ENCODE assay signal across 19 mouse cellular contexts in the genomic region with DNA sequence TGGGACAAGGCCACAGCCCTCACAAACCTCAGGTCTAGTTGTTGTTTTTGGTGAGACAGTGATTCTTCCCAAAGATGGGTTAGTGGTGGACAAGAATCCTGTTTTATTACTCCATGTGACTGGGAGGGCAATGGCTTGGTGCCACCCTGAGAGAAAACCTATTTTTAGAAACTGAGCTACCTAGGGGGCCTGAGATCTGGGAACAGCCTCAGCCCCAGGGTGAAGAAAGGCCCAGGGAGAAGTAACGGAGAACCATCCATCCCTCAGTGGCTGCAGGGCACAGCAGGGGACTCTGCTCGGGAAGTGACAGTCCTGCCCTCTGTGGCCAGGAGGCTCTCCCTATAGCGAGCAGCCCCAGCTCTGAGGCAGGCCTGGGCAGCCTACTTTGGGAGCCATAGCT. TPM values are rescaled to one million over a fixed set of nuclear protein-coding genes. Genes with fewer than 3 reads are reported as not detected.
DNase-seq lines count a peak whose midpoint lies in the region; ATAC-seq and TF ChIP-seq lines count a peak whose summit lies in the region.
"Had no signal": no experiment of that assay in that cellular context is flagged by ENCODE, and none has a peak within 500 bp of the region (broad histone marks: within the 10 kb centered on the region; RNA-seq: fewer than 3 reads in every experiment).

No protein-coding gene starts in this region.

- no peak for TF ChIP-seq POLR2A in kidney, adult 2 months (IDR thresholded peaks at IDR 0.05; ENCODE audit: low read depth, low read length)

- ATAC-seq in midbrain, embryonic 11.5 days (ENCODE audit: low FRiP score), result no peak
- no peak for ATAC-seq in midbrain, embryonic 16.5 days
- ATAC-seq: forebrain, postnatal 0 days had no signal

- no peak overlapping the region for H3K4me2 ChIP-seq in midbrain, embryonic 11.5 days
- H3K4me2 ChIP-seq in midbrain, embryonic 16.5 days (ENCODE audit: low read length), result no peak overlapping the region
- H3K4me2 ChIP-seq: hindbrain, embryonic 12.5 days; liver, embryonic 11.5 days; neural tube, embryonic 12.5 days had no signal

- H3K9ac ChIP-seq in midbrain, embryonic 11.5 days (ENCODE audit: low read length), result no peak overlapping the region
- no peak overlapping the region; the same call in 1 of the 2 replicates for H3K9ac ChIP-seq in midbrain, embryonic 16.5 days (ENCODE audit: low read depth, low read length)
- H3K9ac ChIP-seq: forebrain, postnatal 0 days; hindbrain, embryonic 12.5 days; neural tube, embryonic 12.5 days had no signal

- H3K36me3 ChIP-seq in kidney, adult 2 months (ENCODE audit: control insufficient read depth, insufficient read depth, low read length), result no peaks in the 10 kb centered on the region
- no peaks in the 10 kb centered on the region for H3K36me3 ChIP-seq in midbrain, embryonic 11.5 days (ENCODE audit: control insufficient read depth, insufficient read depth, low read length)
- H3K36me3 ChIP-seq in midbrain, embryonic 16.5 days (ENCODE audit: control insufficient read depth, insufficient read depth, low read length), result no peaks in the 10 kb centered on the region
- H3K36me3 ChIP-seq in limb, embryonic 10.5 days, result no peaks in the 10 kb centered on the region
- H3K36me3 ChIP-seq: hindbrain, embryonic 12.5 days; neural tube, embryonic 12.5 days had no signal

- no peaks in the 10 kb centered on the region for H3K27me3 ChIP-seq in kidney, adult 2 months (replicated peaks; ENCODE audit: control insufficient read depth, insufficient read depth, low read length)
- no peaks in the 10 kb centered on the region for H3K27me3 ChIP-seq in midbrain, embryonic 11.5 days (ENCODE audit: control insufficient read depth, insufficient read depth, low read length)
- H3K27me3 ChIP-seq in midbrain, embryonic 16.5 days (ENCODE audit: control insufficient read depth, insufficient read depth, low read depth, low read length), result no peaks in the 10 kb centered on the region
- H3K27me3 ChIP-seq in limb, embryonic 10.5 days (ENCODE audit: low read depth, poor library complexity, severe bottlenecking), result no peaks in the 10 kb centered on the region
- H3K27me3 ChIP-seq: hindbrain, embryonic 12.5 days; neural tube, embryonic 12.5 days had no signal

- no peak for TF ChIP-seq CTCF in kidney, adult 2 months (conservative IDR thresholded peaks at IDR 0.05; ENCODE audit: insufficient read depth, insufficient read length, low read depth, low read length)
- TF ChIP-seq CTCF in left cerebral cortex, adult 2 months (IDR thresholded peaks at IDR 0.05), result no peak

- no peak overlapping the region for H3K27ac ChIP-seq in kidney, adult 2 months (ENCODE audit: insufficient read depth, low read depth, low read length)
- no peak overlapping the region for H3K27ac ChIP-seq in midbrain, embryonic 11.5 days (ENCODE audit: low read depth, low read length)
- H3K27ac ChIP-seq in midbrain, embryonic 16.5 days (ENCODE audit: low read length), result no peak overlapping the region
- 0 out of 2 replicates have a peak overlapping the region, but pooled peaks have one; percentile 30 for H3K27ac ChIP-seq in limb, embryonic 10.5 days
- H3K27ac ChIP-seq in left cerebral cortex, adult 2 months, result no peak overlapping the region
- H3K27ac ChIP-seq: hindbrain, embryonic 12.5 days; neural tube, embryonic 12.5 days had no signal

- peak; percentile 15 for DNase-seq in gastrocnemius, adult 18-20 months (ENCODE audit: low spot score)
- no peak for DNase-seq in gastrocnemius, adult 8-10 months (ENCODE audit: low spot score in 2 of 2)
- peak; percentile 19 for DNase-seq in kidney, adult 2 months
- no peak for DNase-seq in kidney, adult 18-20 months
- DNase-seq in midbrain, embryonic 11.5 days (ENCODE audit: low spot score, missing footprints), result peak; percentile 65
- no peak for DNase-seq in limb, embryonic 10.5 days (ENCODE audit: low spot score)
- DNase-seq in left cerebral cortex, adult 2 months (ENCODE audit: extremely low spot score in 1 of 2, low spot score in 2 of 2), result no peak
- DNase-seq: cerebellum, postnatal 14 days; forebrain, postnatal 0 days; gastrocnemius, postnatal 25 days; lung, postnatal 14 days; right cerebral cortex, postnatal 25 days had no signal

- peaks cover 4% of the 10 kb centered on the region; the same call in 1 of the 2 replicates for H3K4me1 ChIP-seq in kidney, adult 2 months (ENCODE audit: control insufficient read depth, insufficient read depth, low read length)
- H3K4me1 ChIP-seq in midbrain, embryonic 11.5 days (ENCODE audit: control insufficient read depth, insufficient read depth, low read length), result peaks cover 11% of the 10 kb centered on the region
- H3K4me1 ChIP-seq in midbrain, embryonic 16.5 days (ENCODE audit: control insufficient read depth, insufficient read depth, low read length), result no peaks in the 10 kb centered on the region
- peaks cover 7% of the 10 kb centered on the region for H3K4me1 ChIP-seq in limb, embryonic 10.5 days

- intact Hi-C loops in left cerebral cortex, adult 2 months (cut with DNase I), result loop anchor here (5.0 kb wide), 1 partner anchor 235 kb away; no protein-coding TSS in a partner anchor

- WGBS in kidney, adult 2 months, result 38% methylated on average over 3 of the region's 3 CpGs
- WGBS in midbrain, embryonic 11.5 days, result 20% methylated on average over 3 of the region's 3 CpGs
- 16% methylated on average over 3 of the region's 3 CpGs for WGBS in midbrain, embryonic 16.5 days
- WGBS in limb, embryonic 10.5 days, result 21% methylated on average over 3 of the region's 3 CpGs

- H3K9me3 ChIP-seq in midbrain, embryonic 11.5 days (ENCODE audit: control insufficient read depth, low read length), result no peaks in the 10 kb centered on the region
- no peaks in the 10 kb centered on the region for H3K9me3 ChIP-seq in midbrain, embryonic 16.5 days (replicated peaks; ENCODE audit: control insufficient read depth, low read length, poor library complexity, severe bottlenecking)
- no peaks in the 10 kb centered on the region for H3K9me3 ChIP-seq in limb, embryonic 10.5 days (replicated peaks)
- H3K9me3 ChIP-seq: hindbrain, embryonic 12.5 days had no signal

- H3K4me3 ChIP-seq in kidney, adult 2 months (ENCODE audit: insufficient read depth, low read depth, low read length), result no peak overlapping the region
- no peak overlapping the region for H3K4me3 ChIP-seq in midbrain, embryonic 11.5 days (ENCODE audit: low read depth, low read length)
- H3K4me3 ChIP-seq in midbrain, embryonic 16.5 days (ENCODE audit: low read depth, low read length), result no peak overlapping the region
- H3K4me3 ChIP-seq in limb, embryonic 10.5 days, result no peak overlapping the region
- no peak overlapping the region for H3K4me3 ChIP-seq in left cerebral cortex, adult 2 months
- H3K4me3 ChIP-seq: erythroblast, embryonic 14.5 days; hindbrain, embryonic 12.5 days; neural tube, embryonic 12.5 days had no signal

RNA-seq across cellular contexts. Expression of gene 1700016D06Rik, which starts 6.8 kb away (rescaled TPM):
- not detected for total RNA-seq in gastrocnemius, adult 18-20 months (2021)
- not detected for total RNA-seq in gastrocnemius, adult 8-10 months (2022)
- not detected in 2 replicates for polyA plus RNA-seq in kidney, adult 2 months (2012; rRNA removed)
- not detected in 2 replicates for polyA plus RNA-seq in midbrain, embryonic 11.5 days (2014; fragmentation: Nextera tagmentation; extraction: Ambion mirVana)
- polyA plus RNA-seq in midbrain, embryonic 16.5 days (2015; fragmentation: Nextera tagmentation; extraction: Ambion mirVana), result not detected in 2 replicates
- 0.21 TPM in 1 of 2 replicates, not detected in the other for polyA plus RNA-seq in limb, embryonic 10.5 days (2016; fragmentation: Nextera tagmentation; extraction: Ambion mirVana)
- total RNA-seq in left cerebral cortex, adult 2 months (2021), result not detected
- total RNA-seq: forebrain, postnatal 0 days; gastrocnemius, postnatal 25 days; left cerebral cortex, postnatal 14 days had no signal
- polyA plus RNA-seq: erythroblast, embryonic 14.5 days; hindbrain, embryonic 12.5 days; kidney, embryonic 16.5 days; liver, embryonic 11.5 days; neural tube, embryonic 12.5 days had no signal

RNA-seq across cellular contexts. Expression of gene Arhgef7, which starts 19.8 kb away (rescaled TPM):
- 10 to 100 TPM; 31.3 to 32.0 TPM for total RNA-seq in gastrocnemius, adult 18-20 months (2021)
- 10 to 100 TPM; 26.8 to 33.1 (median 29.5) TPM for total RNA-seq in gastrocnemius, adult 8-10 months (2022)
- 49.3 and 49.6 TPM in 2 replicates for polyA plus RNA-seq in kidney, adult 2 months (2012; rRNA removed)
- 51.4 and 56.8 TPM in 2 replicates for polyA plus RNA-seq in midbrain, embryonic 11.5 days (2014; fragmentation: Nextera tagmentation; extraction: Ambion mirVana)
- polyA plus RNA-seq in midbrain, embryonic 16.5 days (2015; fragmentation: Nextera tagmentation; extraction: Ambion mirVana), result 65.6 and 67.2 TPM in 2 replicates
- polyA plus RNA-seq in limb, embryonic 10.5 days (2016; fragmentation: Nextera tagmentation; extraction: Ambion mirVana), result 52.4 and 59.1 TPM in 2 replicates
- 100 to 1,000 TPM; 129 to 140 TPM for total RNA-seq in left cerebral cortex, adult 2 months (2021)

Comparison
In these comparisons a context has a peak if more than half of its experiments do, and no peak if none do; other contexts are left out.
1. DNase-seq: peak in gastrocnemius, adult 18-20 months (single experiment), kidney, adult 2 months (single experiment) and midbrain, embryonic 11.5 days (single experiment); none in gastrocnemius, adult 8-10 months (0 of 2), kidney, adult 18-20 months (single experiment), limb, embryonic 10.5 days (single experiment) and left cerebral cortex, adult 2 months (0 of 2).